Mouse (Mus musculus): ENCODE results near the gene Zfp777.
A peak's percentile ranks its signal among the peaks of the same experiment; 100 is the strongest.

The Zfp777 gene

DNA sequence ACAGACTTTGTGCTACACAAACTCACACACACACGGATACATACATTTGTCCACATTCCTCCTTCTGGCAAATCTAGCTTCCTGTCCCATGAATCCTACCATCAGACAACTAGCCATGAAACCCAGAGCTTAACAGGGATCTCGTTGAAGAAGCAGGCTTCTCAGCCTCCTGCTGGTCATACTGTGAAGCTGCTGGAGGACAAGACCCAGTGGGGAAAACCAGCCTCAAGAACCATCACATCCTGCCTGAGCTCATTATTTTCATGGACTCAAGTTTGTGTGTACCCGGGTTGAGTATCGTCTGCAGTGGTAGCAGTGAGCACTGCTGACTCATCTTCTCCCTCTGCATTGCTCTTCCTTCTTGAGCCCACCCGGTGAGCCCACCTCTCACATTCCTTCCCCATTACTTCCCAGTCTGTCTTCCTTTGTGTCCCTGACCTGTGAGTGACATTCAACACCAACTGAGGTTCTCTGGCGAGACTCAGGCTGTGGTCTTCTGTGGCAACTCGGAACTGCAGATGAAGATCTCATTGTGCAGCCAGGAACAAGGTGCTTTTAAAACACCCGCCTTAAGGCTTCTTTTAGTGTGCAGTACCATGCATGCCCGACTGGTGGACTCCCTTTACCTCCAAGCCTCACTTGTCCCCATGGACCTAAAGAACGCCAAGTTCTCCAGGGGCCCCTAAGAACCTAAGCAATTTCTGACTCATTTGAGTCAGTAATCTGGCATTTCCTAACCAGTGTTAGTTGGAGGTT is 22.6 kb downstream of the Zfp777 start:
- DNase-seq: no peak

DNA sequence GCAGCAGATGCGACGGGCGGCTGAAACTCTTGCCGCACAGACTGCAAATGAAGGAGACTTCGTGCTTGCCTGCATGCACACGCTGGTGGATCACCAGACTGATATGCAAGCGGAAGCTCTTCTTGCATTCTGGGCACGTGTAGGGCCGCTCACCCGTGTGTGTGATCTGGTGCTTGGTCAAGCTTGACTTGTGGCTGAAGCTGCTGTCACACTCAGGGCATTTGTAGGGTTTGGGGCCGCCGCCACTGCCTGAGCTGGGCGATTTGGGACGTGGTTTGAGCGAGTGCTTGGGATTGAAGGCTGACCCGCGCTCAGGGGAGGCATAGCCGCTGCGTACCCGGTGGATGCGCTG is 23.7 kb downstream of the Zfp777 start:
- no peak for DNase-seq

DNA sequence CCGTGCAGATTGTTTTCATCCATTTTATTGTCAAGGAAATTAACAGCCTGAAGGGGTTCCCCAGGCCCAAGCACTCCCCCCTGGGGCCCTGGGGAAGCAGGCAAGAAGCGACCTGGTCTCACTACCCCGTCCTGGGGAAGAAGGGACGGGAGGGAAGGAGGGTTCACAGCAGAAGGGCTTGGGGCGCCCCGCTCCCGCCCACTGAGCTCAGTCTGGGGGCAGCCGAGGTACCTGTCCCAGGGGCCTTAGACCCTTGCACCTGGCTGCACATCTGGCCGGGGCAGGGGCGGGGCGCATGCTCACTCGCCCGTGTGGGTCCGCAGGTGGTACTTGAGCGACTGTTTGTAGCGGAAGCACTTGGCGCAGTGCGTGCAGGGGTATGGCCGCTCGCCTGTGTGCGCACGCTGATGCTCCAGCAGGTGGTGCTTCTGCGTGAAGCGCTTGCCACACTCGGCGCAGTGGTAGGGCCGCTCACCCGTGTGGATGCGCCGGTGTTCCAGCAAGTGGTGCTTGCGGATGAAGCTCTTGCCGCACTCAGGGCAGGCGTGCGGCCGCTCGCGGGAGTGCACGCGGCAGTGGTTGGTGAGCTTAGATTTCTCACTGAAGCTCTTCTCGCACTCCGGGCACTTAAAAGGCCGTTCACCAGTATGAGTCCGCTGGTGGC is 24.2 kb downstream of the Zfp777 start:
- peak; percentile 48 to 65 for DNase-seq

DNA sequence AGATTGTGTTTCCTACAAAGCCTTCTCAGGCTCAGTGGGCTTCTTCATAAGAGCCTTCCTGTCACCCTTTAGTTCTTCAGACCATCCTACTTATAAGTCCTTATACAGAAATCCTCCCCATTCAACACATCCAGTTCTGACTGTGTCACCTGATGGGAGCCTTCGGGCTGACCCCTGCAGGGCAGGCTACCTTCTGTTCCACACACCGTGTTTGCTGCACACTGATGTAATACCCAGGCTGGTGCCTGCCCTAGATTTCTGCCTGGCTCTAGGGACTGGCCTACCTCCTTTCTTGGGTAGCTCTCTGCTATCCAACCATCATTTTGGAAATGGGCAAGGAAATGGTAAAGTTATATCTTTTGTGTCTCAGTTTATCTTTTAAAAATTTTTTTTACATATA is 26.0 kb downstream of the Zfp777 start:
- peak; percentile 70 to 79 for DNase-seq

DNA sequence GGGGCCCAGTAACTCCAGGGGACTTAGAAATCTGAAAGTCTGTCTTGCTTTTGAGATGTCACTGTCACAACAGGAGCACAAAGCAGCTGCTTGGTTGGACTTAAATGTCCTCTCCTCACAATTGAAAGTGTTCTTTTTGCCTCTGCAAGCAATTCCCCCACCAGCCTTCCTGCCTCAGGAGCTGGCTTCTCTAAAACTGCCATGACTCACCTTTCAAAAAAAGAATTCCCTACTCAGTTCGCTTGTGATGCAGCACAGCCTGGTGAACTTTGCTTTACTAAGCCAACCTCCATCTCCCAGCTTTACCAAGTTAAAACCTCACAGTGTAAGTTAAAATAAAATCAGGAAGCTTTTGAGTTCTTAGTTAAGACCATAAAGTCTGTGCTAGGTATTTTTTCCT is 27.0 kb downstream of the Zfp777 start:
- no peak for DNase-seq

DNA sequence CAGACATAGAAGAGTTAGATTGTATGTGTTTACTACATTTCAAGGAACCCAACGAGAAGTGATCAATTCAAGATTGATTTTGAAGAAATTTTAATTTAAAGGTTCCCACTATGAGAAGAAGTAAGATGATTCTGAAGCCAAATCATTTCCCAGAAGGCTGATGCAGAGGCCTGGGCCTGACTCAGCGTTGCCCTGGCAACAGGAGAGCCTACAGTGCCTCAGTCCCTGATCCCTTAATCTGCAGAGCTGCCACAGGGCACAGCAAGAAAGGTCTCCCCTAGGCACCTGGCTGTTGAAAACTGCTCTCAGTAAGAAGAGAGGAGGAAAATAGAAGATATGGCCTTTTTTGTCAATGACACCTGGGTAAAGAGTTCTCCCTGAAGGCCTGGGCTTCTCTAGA is 28.7 kb downstream of the Zfp777 start:
- peak; percentile 31 to 40 for DNase-seq

DNA sequence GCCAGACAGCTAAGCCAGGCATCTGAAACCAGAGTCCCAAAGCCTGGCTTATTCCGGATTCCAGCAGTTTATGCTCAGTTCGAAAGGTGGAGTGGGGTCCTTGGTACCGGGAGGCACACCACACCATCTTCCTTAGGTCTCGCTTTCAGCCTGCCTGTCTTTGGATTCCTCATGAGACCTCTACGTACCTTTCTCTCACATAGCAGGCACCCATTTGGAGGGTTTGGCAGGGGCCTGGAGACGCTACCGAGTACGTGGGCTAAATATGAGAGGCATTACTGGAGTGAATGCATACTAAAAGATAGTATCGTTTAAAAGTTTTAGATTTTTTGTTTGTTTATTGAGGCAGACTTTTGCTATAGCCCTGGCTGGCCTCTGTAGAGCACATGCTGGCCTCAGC is 31.9 kb downstream of the Zfp777 start:
- DNase-seq: no peak

DNA sequence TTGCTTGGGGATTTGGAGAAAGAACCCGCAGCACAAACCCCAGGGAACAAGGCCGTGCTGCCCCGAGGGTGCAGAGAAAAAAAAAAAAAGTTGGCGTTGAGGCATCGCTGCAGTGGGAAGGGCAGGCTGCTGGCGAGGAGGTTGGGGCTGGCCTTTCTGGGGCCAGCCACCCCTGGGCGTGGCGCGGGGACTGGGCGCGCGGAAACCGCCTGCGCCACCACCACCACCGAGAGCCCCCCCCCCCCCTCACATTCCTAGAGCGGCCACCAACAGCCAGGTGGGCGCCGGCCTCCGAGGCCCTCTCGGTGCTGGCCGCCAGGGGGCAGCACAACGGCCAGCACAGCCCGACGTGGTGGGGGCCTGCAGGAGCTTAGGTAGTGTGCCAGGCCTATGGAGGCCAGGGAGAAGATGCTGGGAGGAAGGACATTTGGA is 32.6 kb downstream of the Zfp777 start:
- DNase-seq: peak; percentile 79 to 86

DNA sequence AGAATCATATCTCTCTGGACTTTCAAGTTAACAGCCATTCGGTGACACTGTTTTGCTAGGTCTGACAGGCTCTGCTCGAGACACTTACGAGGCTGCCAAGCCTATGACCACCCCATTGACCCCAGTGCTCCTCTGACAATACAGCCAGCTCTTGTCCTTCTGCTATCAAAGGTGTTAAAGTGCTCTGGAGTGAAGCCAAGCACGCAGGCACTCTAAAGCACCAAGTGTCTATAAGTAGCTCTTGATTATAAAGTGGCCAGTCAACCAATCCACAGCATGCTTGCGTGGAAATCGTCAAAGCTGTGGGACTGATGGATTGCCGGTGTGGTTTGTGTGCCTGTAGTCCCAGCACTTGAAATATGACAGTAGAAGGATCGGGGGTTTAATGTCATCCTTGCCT is 38.0 kb downstream of the Zfp777 start:
- DNase-seq: no peak

DNA sequence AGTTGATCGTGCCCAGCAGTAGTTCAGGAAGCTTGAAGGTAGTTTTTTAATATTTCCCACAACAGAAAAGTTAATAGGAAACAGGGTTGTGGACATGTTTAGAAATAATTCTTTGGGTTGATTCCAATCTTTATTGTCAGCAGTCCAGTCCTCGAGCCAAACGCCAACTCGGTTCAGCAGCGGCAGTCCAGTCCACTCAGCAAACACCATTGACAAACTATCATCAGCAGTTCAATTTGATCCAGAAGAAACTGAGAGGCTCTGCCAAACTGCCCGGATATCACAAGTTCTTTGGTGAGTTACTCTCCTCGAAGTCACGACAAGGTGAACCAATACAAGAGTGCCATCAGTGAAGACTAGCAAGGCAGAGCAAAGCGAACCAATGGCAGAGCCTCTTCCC is 53.0 kb downstream of the Zfp777 start:
- no peak for DNase-seq

DNA sequence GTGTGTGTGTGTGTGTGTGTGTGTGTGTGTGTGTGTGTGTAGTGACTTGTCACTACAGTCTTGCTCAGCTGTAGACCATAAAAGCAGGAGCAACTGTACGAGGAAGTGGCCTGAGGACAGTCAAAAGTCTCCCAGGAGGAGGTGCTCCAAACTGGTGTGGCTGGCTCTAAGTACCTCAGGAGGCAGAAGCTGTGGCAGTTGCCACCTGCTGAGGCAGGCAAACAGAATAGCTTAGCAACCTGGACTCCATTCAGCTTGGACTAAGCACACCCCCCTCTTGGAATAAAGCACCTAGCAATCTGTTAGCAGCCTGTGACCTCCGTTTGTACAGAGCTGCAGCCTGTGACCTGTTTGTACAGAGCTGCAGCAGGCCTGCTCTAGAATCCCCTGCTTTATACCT is 64.8 kb downstream of the Zfp777 start:
- peak in 1 of 2 experiments; percentile 31 for DNase-seq

DNA sequence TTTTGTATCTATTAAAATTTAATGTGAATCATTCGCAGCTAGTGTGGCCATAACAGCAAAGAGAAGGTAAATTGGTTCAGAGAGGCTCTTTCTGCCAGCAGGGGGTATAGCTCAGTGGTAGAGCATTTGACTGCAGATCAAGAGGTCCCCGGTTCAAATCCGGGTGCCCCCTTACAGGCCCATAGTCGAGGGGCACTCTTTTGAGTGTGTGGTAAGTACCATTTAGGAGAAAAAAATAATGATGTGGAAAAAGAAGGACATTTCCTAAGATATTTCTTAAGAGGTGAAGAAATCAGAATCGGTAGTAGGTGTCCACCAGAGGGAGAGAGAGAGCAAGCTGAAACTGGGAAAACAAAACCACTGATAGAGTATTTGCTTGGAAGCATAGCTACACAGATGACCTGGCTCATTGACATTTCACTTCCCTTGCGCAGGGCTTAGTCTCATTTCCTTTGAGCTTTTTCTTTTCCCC is 69.8 kb downstream of the Zfp777 start:
- DNase-seq: peak; percentile 75 to 81

DNA sequence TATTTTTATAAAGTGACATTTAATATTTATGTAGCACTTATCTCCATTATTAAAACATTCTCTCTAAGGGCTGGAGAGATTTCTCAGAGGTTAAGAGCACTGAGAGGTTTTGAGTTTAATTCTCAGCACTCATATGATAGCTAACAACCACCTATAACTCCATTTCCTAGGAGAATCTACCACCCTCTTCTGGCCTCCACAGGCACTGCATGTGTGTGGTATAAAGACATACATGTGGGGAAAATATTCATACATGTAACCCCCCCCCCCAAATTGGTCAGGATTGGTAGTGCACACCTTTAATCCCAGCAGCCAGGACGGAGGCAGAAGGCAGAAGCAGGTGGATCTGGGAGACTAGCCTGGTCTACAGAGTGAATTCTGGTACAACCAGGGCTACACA is 74.1 kb downstream of the Zfp777 start:
- DNase-seq: no peak

Measured in cerebellum, adult 18-20 months (tissue).